Mouse (Mus musculus) hindbrain, postnatal 0 days (tissue): ENCODE measurements at regions not wholly inside any gene's neighbourhood (a gene's known extent, or its start where the extent isn't known, plus 50 kb on each side); places are given as distances from the start of the nearest gene placed in this dataset.

Experiments used
- ATAC-seq: fragments of 200-750 bp; cut with Nextera tagmentation; 2 replicates; pipeline ENCODE4 v1.8.0; 2017; ENCODE audit warnings: mild to moderate bottlenecking, moderate TSS enrichment, moderate library complexity
- DNase-seq: peaks from one replicate; pipeline ENCODE4 v3.0.0-alpha.2; 2015; ENCODE audit warnings: low spot score
- H3K27ac ChIP-seq: fragments of 300-500 bp; sonication (generic); 2 replicates; pipeline ENCODE4 v1.5.1; 2014; ENCODE audit warnings: mild to moderate bottlenecking
- H3K27me3 ChIP-seq: fragments of 300-500 bp; sonication (generic); 2 replicates; pipeline ENCODE4 v1.6.1; 2014; ENCODE audit warnings: low read length, mixed read lengths; ENCODE audit not compliant: insufficient read depth
- H3K36me3 ChIP-seq: fragments of 300-500 bp; sonication (generic); 2 replicates; pipeline ENCODE4 v1.6.1; 2014; ENCODE audit warnings: low read length, mixed read lengths; ENCODE audit not compliant: insufficient read depth
- H3K4me1 ChIP-seq: fragments of 300-500 bp; sonication (generic); 2 replicates; pipeline ENCODE4 v1.6.1; 2014; ENCODE audit warnings: antibody characterized with exemption, low read length, mixed read lengths; ENCODE audit not compliant: insufficient read depth
- H3K4me2 ChIP-seq: fragments of 300-500 bp; sonication (generic); 2 replicates; pipeline ENCODE4 v1.6.1; 2014; ENCODE audit warnings: low read depth, mild to moderate bottlenecking, low read length, moderate library complexity, mixed read lengths
- H3K4me3 ChIP-seq: fragments of 300-500 bp; sonication (generic); 2 replicates; pipeline ENCODE4 v1.5.1; 2014; ENCODE audit warnings: low read length
- H3K9ac ChIP-seq: fragments of 300-500 bp; sonication (generic); replicated peaks from 2 replicates; pipeline ENCODE4 v1.6.1; 2014; ENCODE audit warnings: mild to moderate bottlenecking, low read length, moderate library complexity, mixed read lengths
- H3K9me3 ChIP-seq: fragments of 300-500 bp; sonication (generic); 2 replicates; pipeline ENCODE4 v1.6.1; 2016; ENCODE audit warnings: low read length, mixed read lengths
- CTCF ChIP-seq: IDR thresholded peaks from 2 replicates; pipeline ENCODE4 v1.5.1; 2016; ENCODE audit warnings: antibody characterized with exemption, control low read depth, low read depth
- WGBS: fragments of 180-500 bp; shearing (Covaris S2); extraction: QIAGEN DNeasy Blood & Tissue Kit; methylation state at CpG from one replicate; pipeline ENCODE4 v1.1.7; 2014; 5-methylcytosine and 5-hydroxymethylcytosine counted together

GRCm38 (mm10) chr15:68014605-68015305 lies 1514.0 kb upstream of the Lrrc6 start:
- TF ChIP-seq CTCF, result no peak
- Histone ChIP-seq H3K4me2 (no peak overlapping the region), H3K9ac (no peak overlapping the region), H3K27ac (no peak overlapping the region), H3K27me3 (no peaks in the 10 kb centered on the region), H3K36me3 (no peaks in the 10 kb centered on the region), H3K9me3 (no peaks in the 10 kb centered on the region), H3K4me1 (no peaks in the 10 kb centered on the region), H3K4me3 (no peak overlapping the region)
- ATAC-seq (peak; percentile 86), DNase-seq (peak; percentile 79)
- WGBS, result 42% methylated on average over 2 of the region's 2 CpGs

DNA sequence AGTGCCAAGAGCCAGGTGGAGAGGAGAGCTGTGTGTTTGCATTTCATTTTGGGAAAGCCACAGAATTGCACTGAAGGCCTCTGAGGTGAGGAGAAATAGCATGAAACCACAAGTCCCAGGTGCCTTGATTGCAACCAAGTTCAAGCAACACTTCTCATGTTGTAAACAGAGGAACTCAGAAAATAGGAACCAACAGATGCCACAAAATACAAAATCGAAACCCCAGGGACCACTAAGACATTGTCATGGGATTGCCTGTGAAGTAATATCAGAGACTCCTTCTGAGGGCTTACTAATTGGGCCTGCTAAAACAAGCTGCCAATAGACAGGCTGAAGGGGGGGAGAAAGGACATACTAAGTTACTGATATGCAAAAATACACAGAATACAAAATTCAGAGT lies 1510.5 kb upstream of the Lrrc6 start:
- no peaks in the 10 kb centered on the region for H3K9me3 ChIP-seq
- no peak overlapping the region for H3K4me2 ChIP-seq
- H3K27me3 ChIP-seq, result no peaks in the 10 kb centered on the region
- no peaks in the 10 kb centered on the region for H3K4me1 ChIP-seq
- no peaks in the 10 kb centered on the region for H3K36me3 ChIP-seq
- DNase-seq, result no peak
- whole genome bisulfite sequencing, result 75% methylated on average over 1 of the region's 1 CpGs
- no peak for ATAC-seq
- no peak overlapping the region for H3K9ac ChIP-seq
- H3K4me3 ChIP-seq, result no peak overlapping the region
- no peak for TF ChIP-seq CTCF
- H3K27ac ChIP-seq, result no peak overlapping the region

- H3K9ac ChIP-seq, result no peak overlapping the region
- no peaks in the 10 kb centered on the region for H3K9me3 ChIP-seq
- H3K36me3 ChIP-seq, result no peaks in the 10 kb centered on the region
- H3K27me3 ChIP-seq, result no peaks in the 10 kb centered on the region
- ATAC-seq (no peak), DNase-seq (no peak)
- no peak overlapping the region for H3K27ac ChIP-seq
- H3K4me1 ChIP-seq, result no peaks in the 10 kb centered on the region
- no peak overlapping the region for H3K4me2 ChIP-seq
- 100% methylated on average over 1 of the region's 1 CpGs for WGBS
- H3K4me3 ChIP-seq, result no peak overlapping the region
- no peak for TF ChIP-seq CTCF
Measured at GRCm38 (mm10) chr15:68010189-68010588, 1509.5 kb upstream of the Lrrc6 start.

- Histone ChIP-seq H3K27ac (no peak overlapping the region), H3K9me3 (no peaks in the 10 kb centered on the region), H3K4me3 (no peak overlapping the region), H3K4me1 (no peaks in the 10 kb centered on the region), H3K4me2 (no peak overlapping the region), H3K27me3 (no peaks in the 10 kb centered on the region), H3K9ac (no peak overlapping the region), H3K36me3 (no peaks in the 10 kb centered on the region)
- DNase-seq (peak; percentile 9), ATAC-seq (no peak)
- WGBS, result 58% methylated on average over 5 of the region's 5 CpGs
- no peak for TF ChIP-seq CTCF
Measured at GRCm38 (mm10) chr15:68004798-68005197, 1504.1 kb upstream of the Lrrc6 start.

DNA sequence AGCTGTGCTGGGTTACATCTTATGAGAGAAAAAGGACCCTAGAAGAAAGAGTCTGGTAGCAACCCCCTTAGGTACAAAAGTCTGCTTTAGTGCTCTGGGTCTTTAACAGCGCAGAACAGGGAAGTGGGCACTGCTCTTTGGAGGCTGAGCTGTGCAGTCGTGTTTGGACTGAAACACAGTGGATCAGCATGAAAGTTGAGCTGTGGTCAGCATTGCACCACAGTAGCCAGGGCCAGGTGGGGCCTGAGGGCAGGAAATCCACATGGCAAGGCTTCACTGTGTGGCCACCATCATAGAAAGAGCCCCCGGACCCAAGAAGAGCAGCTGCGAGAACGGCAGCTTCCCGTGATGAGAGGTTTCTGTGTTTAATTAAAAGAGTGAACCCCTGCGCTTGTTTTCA lies 1495.8 kb upstream of the Lrrc6 start:
- WGBS, result 54% methylated on average over 7 of the region's 7 CpGs
- no peaks in the 10 kb centered on the region for H3K36me3 ChIP-seq
- DNase-seq (peak; percentile 44), ATAC-seq (peak; percentile 61)
- no peaks in the 10 kb centered on the region for H3K4me1 ChIP-seq
- no peaks in the 10 kb centered on the region for H3K9me3 ChIP-seq
- no peak overlapping the region for H3K4me3 ChIP-seq
- no peak overlapping the region for H3K27ac ChIP-seq
- TF ChIP-seq CTCF, result no peak
- no peak overlapping the region for H3K9ac ChIP-seq
- H3K27me3 ChIP-seq, result no peaks in the 10 kb centered on the region
- H3K4me2 ChIP-seq, result no peak overlapping the region

DNA sequence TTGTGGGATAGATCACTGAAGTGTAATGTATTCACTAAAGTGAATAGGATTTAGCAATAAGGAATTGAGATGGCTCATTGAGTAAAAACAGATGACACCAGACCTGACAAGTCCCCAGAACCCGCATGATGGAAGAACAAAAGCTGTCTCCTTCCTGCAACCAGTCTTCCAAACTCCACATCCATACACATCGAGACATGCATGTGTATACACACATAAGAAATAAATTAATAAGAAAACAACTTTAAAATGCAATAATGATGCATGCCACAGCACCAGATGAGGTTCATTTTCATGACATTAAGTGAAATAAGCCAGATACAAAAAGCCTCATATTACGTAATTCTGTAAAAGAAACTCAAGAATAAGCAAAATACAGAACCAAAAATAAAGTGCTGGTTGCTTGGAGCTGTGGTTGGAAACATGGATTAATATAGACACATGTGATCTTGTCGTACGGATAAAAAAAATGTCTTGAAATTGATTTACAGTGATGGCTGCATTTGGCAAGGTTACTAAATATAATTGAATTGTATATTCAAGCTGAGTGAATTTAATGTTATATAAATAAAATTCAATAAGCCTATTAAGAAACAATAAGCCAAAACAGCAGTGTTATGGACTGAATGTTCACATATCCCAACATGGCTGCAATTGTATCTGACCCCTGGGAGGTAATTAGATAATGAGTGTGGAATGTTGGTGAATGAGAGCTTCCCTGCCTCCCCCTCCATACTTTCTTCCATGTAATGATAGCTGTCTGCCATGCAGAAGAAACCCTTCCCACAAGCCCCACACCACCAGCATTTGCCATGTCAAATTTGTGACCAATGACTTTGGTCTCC lies 1488.9 kb upstream of the Lrrc6 start:
- Histone ChIP-seq H3K4me2 (no peak overlapping the region), H3K4me1 (no peaks in the 10 kb centered on the region), H3K27ac (no peak overlapping the region), H3K4me3 (no peak overlapping the region), H3K9me3 (no peaks in the 10 kb centered on the region), H3K9ac (no peak overlapping the region), H3K36me3 (no peaks in the 10 kb centered on the region), H3K27me3 (no peaks in the 10 kb centered on the region)
- no peak for TF ChIP-seq CTCF
- ATAC-seq (no peak), DNase-seq (no peak)
- WGBS, result 82% methylated on average over 5 of the region's 5 CpGs

DNA sequence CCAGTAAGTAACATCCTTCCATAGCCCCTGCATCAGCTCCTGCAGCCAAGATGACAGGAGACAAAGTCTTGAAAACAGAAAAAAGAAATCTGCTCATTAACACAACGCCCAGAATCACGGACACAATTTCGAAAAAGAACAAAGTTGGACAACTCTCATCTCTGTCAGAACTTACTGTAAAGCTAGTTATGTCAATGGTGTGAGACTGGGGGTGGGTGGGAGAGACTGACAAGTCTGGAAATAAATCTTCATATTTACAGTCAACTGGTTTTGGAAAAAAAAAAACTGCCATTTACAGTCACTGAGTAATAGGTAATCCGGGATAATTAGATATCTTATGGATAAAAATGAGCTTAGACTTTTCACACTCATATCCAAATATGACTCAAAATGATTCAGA lies 1487.2 kb upstream of the Lrrc6 start:
- no peaks in the 10 kb centered on the region for H3K9me3 ChIP-seq
- H3K9ac ChIP-seq, result no peak overlapping the region
- WGBS, result 94% methylated on average over 4 of the region's 4 CpGs
- no peak for TF ChIP-seq CTCF
- H3K4me2 ChIP-seq, result no peak overlapping the region
- no peaks in the 10 kb centered on the region for H3K27me3 ChIP-seq
- no peaks in the 10 kb centered on the region for H3K4me1 ChIP-seq
- ATAC-seq, result no peak
- no peak for DNase-seq
- H3K4me3 ChIP-seq, result no peak overlapping the region
- no peaks in the 10 kb centered on the region for H3K36me3 ChIP-seq
- no peak overlapping the region for H3K27ac ChIP-seq
